Mouse (Mus musculus) C2C12 (cell line): ENCODE data around the gene Rps6ka5. TPM values are rescaled to one million over a fixed set of nuclear protein-coding genes. Genes with fewer than 3 reads are reported as not detected.

Experiments
- H3K27me3 ChIP-seq: one replicate; pipeline ENCODE4 v1.6.1; 2011; ENCODE audit not compliant: control insufficient read depth, insufficient read depth, insufficient read length
- H3K36me3 ChIP-seq: one replicate; pipeline ENCODE4 v1.6.1; 2011; ENCODE audit not compliant: control insufficient read depth, insufficient read depth
- H3K4me3 ChIP-seq: one replicate; pipeline ENCODE4 v1.5.1; 2011; ENCODE audit warnings: mild to moderate bottlenecking, control low read depth; ENCODE audit not compliant: poor library complexity, insufficient read depth, severe bottlenecking
- H3K79me2 ChIP-seq: one replicate; pipeline ENCODE4 v1.6.1; 2011; ENCODE audit not compliant: control insufficient read depth, insufficient read depth
- H3K79me3 ChIP-seq: one replicate; pipeline ENCODE4 v1.6.1; 2011; ENCODE audit warnings: low read depth, control low read depth
- H3ac ChIP-seq: one replicate; pipeline ENCODE3; 2011; ENCODE audit warnings: low read depth; ENCODE audit not compliant: control insufficient read depth, insufficient read length
- CEBPB ChIP-seq: IDR thresholded peaks from one replicate; pipeline ENCODE4 v1.6.1; 2011; ENCODE audit warnings: low read depth, mild to moderate bottlenecking, control low read depth, moderate library complexity
- CTCF ChIP-seq: IDR thresholded peaks from one replicate; pipeline ENCODE4 v1.5.1; 2011; ENCODE audit not compliant: control insufficient read depth, insufficient read depth, insufficient read length
- FOSL1 ChIP-seq: IDR thresholded peaks from one replicate; pipeline ENCODE4 v1.8.0; 2011; ENCODE audit warnings: mild to moderate bottlenecking, low read length; ENCODE audit not compliant: poor library complexity, insufficient read depth, severe bottlenecking
- MAX ChIP-seq: IDR thresholded peaks from one replicate; pipeline ENCODE4 v1.6.1; 2011; ENCODE audit warnings: mild to moderate bottlenecking, control low read depth
- MYOD1 ChIP-seq: IDR thresholded peaks from one replicate; pipeline ENCODE4 v1.6.1; 2011; ENCODE audit warnings: low read depth; ENCODE audit not compliant: control insufficient read depth, insufficient read length
- MYOG ChIP-seq: IDR thresholded peaks from one replicate; pipeline ENCODE4 v1.6.1; 2011; ENCODE audit not compliant: control insufficient read depth, insufficient read length; ENCODE audit errors: extremely low read depth
- USF1 ChIP-seq: IDR thresholded peaks from one replicate; pipeline ENCODE4 v1.6.1; 2011; ENCODE audit warnings: low read depth, mild to moderate bottlenecking, control low read depth, moderate library complexity
- polyA plus RNA-seq: library from polyadenylated mRNA; unstranded; fragments of >200 nt; fragmentation: generic; extraction: Trizol; gene quantifications from one replicate; pipeline ENCODE4 v1.2.1, GENCODE M21; 2012; ENCODE audit warnings: missing spikeins

Gene Rps6ka5
- polyA plus RNA-seq, 1 experiment = 0.92 TPM

GRCm38 (mm10) chr12:100543437-100544193 is 183.2 kb downstream of the Rps6ka5 start:
- Histone ChIP-seq H3K36me3 (no peaks in the 10 kb centered on the region), H3K79me2 (no peaks in the 10 kb centered on the region), H3K79me3 (no peaks in the 10 kb centered on the region), H3ac (no peak overlapping the region), H3K4me3 (no peak overlapping the region), H3K27me3 (no peaks in the 10 kb centered on the region)
- TF ChIP-seq MYOD1 = no peak
- no peak for TF ChIP-seq MYOG
- TF ChIP-seq USF1 = no peak
- no peak for TF ChIP-seq FOSL1
- no peak for TF ChIP-seq CTCF
- TF ChIP-seq CEBPB = no peak
- no peak for TF ChIP-seq MAX

GRCm38 (mm10) chr12:100542494-100542893 is 184.3 kb downstream of the Rps6ka5 start:
- no peaks in the 10 kb centered on the region for H3K27me3 ChIP-seq
- no peak for TF ChIP-seq CTCF
- no peak for TF ChIP-seq MYOG
- TF ChIP-seq MYOD1 = no peak
- no peak for TF ChIP-seq USF1
- no peak for TF ChIP-seq FOSL1
- no peak for TF ChIP-seq CEBPB
- no peak for TF ChIP-seq MAX
- no peaks in the 10 kb centered on the region for H3K79me3 ChIP-seq
- no peaks in the 10 kb centered on the region for H3K79me2 ChIP-seq
- no peaks in the 10 kb centered on the region for H3K36me3 ChIP-seq
- no peak overlapping the region for H3K4me3 ChIP-seq
- no peak overlapping the region for H3ac ChIP-seq

GRCm38 (mm10) chr12:100542076-100542475 is 184.7 kb downstream of the Rps6ka5 start:
- Histone ChIP-seq H3ac (no peak overlapping the region), H3K79me3 (no peaks in the 10 kb centered on the region)
- TF ChIP-seq MAX (no peak), FOSL1 (no peak), USF1 (no peak), CTCF (no peak), CEBPB (no peak), MYOG (no peak), MYOD1 (no peak)

GRCm38 (mm10) chr12:100539158-100539714 is 187.5 kb downstream of the Rps6ka5 start:
- TF ChIP-seq USF1 (no peak), FOSL1 (no peak), CTCF (no peak), MYOG (no peak), CEBPB (no peak)
- Histone ChIP-seq H3K79me3 (no peaks in the 10 kb centered on the region), H3K79me2 (no peaks in the 10 kb centered on the region), H3K4me3 (no peak overlapping the region), H3K36me3 (no peaks in the 10 kb centered on the region), H3ac (no peak overlapping the region), H3K27me3 (no peaks in the 10 kb centered on the region)

More at GRCm38 (mm10) chr12:100542076-100542475, 184.7 kb downstream of the Rps6ka5 start:
- Histone ChIP-seq H3K36me3 (no peaks in the 10 kb centered on the region), H3K27me3 (no peaks in the 10 kb centered on the region), H3K4me3 (no peak overlapping the region), H3K79me2 (no peaks in the 10 kb centered on the region)

GRCm38 (mm10) chr12:100538445-100539157 is 188.2 kb downstream of the Rps6ka5 start:
- H3K4me3 ChIP-seq = no peak overlapping the region
- no peaks in the 10 kb centered on the region for H3K79me2 ChIP-seq
- no peak overlapping the region for H3ac ChIP-seq
- H3K79me3 ChIP-seq = no peaks in the 10 kb centered on the region
- no peak for TF ChIP-seq CTCF
- TF ChIP-seq MAX = no peak
- peak; percentile 57 for TF ChIP-seq USF1
- H3K36me3 ChIP-seq = no peaks in the 10 kb centered on the region
- H3K27me3 ChIP-seq = no peaks in the 10 kb centered on the region
